Comparison of ENCODE assay signal across 26 mouse cellular contexts in the genomic region with DNA sequence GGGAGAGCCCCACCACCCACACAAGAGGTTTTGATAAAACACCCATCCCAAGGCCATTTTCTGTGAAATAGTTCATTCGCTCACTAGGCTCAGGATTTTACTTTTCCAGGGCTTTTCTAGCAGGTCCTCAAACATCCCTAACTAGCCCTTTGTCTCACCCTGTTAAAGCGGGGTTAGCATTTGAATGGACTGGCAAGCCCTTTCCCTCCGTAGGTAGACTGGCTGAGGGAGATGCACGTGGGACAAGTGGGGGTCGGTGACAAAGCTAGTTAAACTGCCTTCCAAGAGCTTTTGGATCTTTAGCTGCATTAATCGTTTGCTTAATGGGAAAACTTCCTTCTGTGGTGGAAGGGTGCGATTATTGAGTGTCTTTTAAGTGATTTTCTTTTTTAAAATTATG. TPM values are rescaled to one million over a fixed set of nuclear protein-coding genes. Genes with fewer than 3 reads are reported as not detected.
DNase-seq lines count a peak whose midpoint lies in the region; ATAC-seq lines count a peak whose summit lies in the region.
"Had no signal": no experiment of that assay in that cellular context is flagged by ENCODE, and none has a peak within 500 bp of the region (broad histone marks: within the 10 kb centered on the region; RNA-seq: fewer than 3 reads in every experiment).

No protein-coding gene starts in this region.

- no peak overlapping the region for H3K9ac ChIP-seq in forebrain, embryonic 14.5 days (ENCODE audit: low read length)
- no peak overlapping the region for H3K9ac ChIP-seq in neural tube, embryonic 11.5 days (ENCODE audit: low read length)
- H3K9ac ChIP-seq in limb, embryonic 12.5 days (replicated peaks), result no peak overlapping the region
- H3K9ac ChIP-seq: heart, embryonic 12.5 days; kidney, embryonic 15.5 days; liver, embryonic 14.5 days; midbrain, embryonic 15.5 days had no signal

- DNase-seq in forebrain, embryonic 10.5 days (ENCODE audit: extremely low spot score, low spot score), result no peak
- DNase-seq in forebrain, embryonic 14.5 days (ENCODE audit: low spot score), result no peak
- no peak for DNase-seq in neural tube, embryonic 11.5 days (ENCODE audit: low spot score)
- DNase-seq in neural tube, embryonic 10.5 days (ENCODE audit: extremely low spot score, low spot score), result no peak
- DNase-seq in layer of hippocampus, adult 8-10 months (ENCODE audit: low spot score in 2 of 2), result no peak
- DNase-seq in urinary bladder, adult 18-20 months (ENCODE audit: low spot score in 2 of 2), result no peak
- DNase-seq: adrenal gland, postnatal 14 days; cerebellum, adult 9-11 months; gastrocnemius, postnatal 14 days; heart, adult 18-20 months; heart, postnatal 10 days; kidney, adult 11 months; layer of hippocampus, adult 9-11 months; left cerebral cortex, postnatal 4 days had no signal

- H3K4me3 ChIP-seq in forebrain, embryonic 10.5 days, result peak overlapping the region; percentile 51; the same call in 1 of the 2 replicates
- H3K4me3 ChIP-seq in forebrain, embryonic 14.5 days (ENCODE audit: low read depth, low read length), result no peak overlapping the region
- H3K4me3 ChIP-seq in neural tube, embryonic 11.5 days (ENCODE audit: low read depth, low read length), result peak overlapping the region; percentile 10; the same call in 1 of the 2 replicates
- peak overlapping the region; percentile 40 for H3K4me3 ChIP-seq in limb, embryonic 12.5 days (replicated peaks)
- H3K4me3 ChIP-seq: heart, embryonic 12.5 days; kidney, embryonic 15.5 days; midbrain, embryonic 15.5 days had no signal

- H3K27ac ChIP-seq in forebrain, embryonic 10.5 days, result no peak overlapping the region
- H3K27ac ChIP-seq in forebrain, embryonic 14.5 days (ENCODE audit: low read depth, low read length), result no peak overlapping the region
- no peak overlapping the region for H3K27ac ChIP-seq in neural tube, embryonic 11.5 days (ENCODE audit: low read depth, low read length)
- no peak overlapping the region for H3K27ac ChIP-seq in limb, embryonic 12.5 days
- H3K27ac ChIP-seq: hindbrain, postnatal 0 days; kidney, embryonic 15.5 days; liver, embryonic 14.5 days; macrophage; midbrain, embryonic 15.5 days had no signal

- no peak for ATAC-seq in forebrain, embryonic 14.5 days
- no peak for ATAC-seq in neural tube, embryonic 11.5 days (ENCODE audit: insufficient read depth, low FRiP score, low TSS enrichment)
- ATAC-seq in limb, embryonic 12.5 days (ENCODE audit: insufficient number of reproducible peaks, insufficient read depth, low FRiP score, low TSS enrichment, low read depth), result no peak
- no peak for ATAC-seq in activated CD4-positive, CD25-positive, alpha-beta regulatory T cell, adult 4 months
- ATAC-seq: forebrain, embryonic 16.5 days; hindbrain, postnatal 0 days; lung, postnatal 0 days; midbrain, embryonic 15.5 days had no signal

- H3K4me2 ChIP-seq in forebrain, embryonic 14.5 days (ENCODE audit: low read length), result no peak overlapping the region
- H3K4me2 ChIP-seq in neural tube, embryonic 11.5 days (ENCODE audit: low read depth), result no peak overlapping the region
- peak overlapping the region; percentile 19; the same call in 1 of the 2 replicates for H3K4me2 ChIP-seq in limb, embryonic 12.5 days
- H3K4me2 ChIP-seq: heart, embryonic 12.5 days; kidney, embryonic 15.5 days; midbrain, embryonic 15.5 days had no signal

- peaks cover 39% of the 10 kb centered on the region for H3K9me3 ChIP-seq in forebrain, embryonic 10.5 days
- peaks cover 20% of the 10 kb centered on the region; the same call in 1 of the 2 replicates for H3K9me3 ChIP-seq in forebrain, embryonic 14.5 days (replicated peaks; ENCODE audit: control insufficient read depth, low read length)
- peaks cover 18% of the 10 kb centered on the region for H3K9me3 ChIP-seq in neural tube, embryonic 11.5 days (ENCODE audit: control insufficient read depth, low read length)
- H3K9me3 ChIP-seq in limb, embryonic 12.5 days, result peaks cover 33% of the 10 kb centered on the region

- peaks cover 92% of the 10 kb centered on the region for H3K4me1 ChIP-seq in forebrain, embryonic 10.5 days
- peaks cover 3% of the 10 kb centered on the region; the same call in 1 of the 2 replicates for H3K4me1 ChIP-seq in forebrain, embryonic 14.5 days (ENCODE audit: control insufficient read depth, insufficient read depth, low read length)
- peaks cover 5% of the 10 kb centered on the region for H3K4me1 ChIP-seq in neural tube, embryonic 11.5 days (ENCODE audit: control insufficient read depth, insufficient read depth, low read length)
- H3K4me1 ChIP-seq in limb, embryonic 12.5 days (replicated peaks), result peaks cover 33% of the 10 kb centered on the region

- WGBS in forebrain, embryonic 10.5 days, result 27% methylated on average over 7 of the region's 7 CpGs
- 32% methylated on average over 7 of the region's 7 CpGs for WGBS in forebrain, embryonic 14.5 days
- WGBS in neural tube, embryonic 11.5 days, result 33% methylated on average over 7 of the region's 7 CpGs
- 39% methylated on average over 7 of the region's 7 CpGs for WGBS in limb, embryonic 12.5 days

- H3K27me3 ChIP-seq in forebrain, embryonic 10.5 days (ENCODE audit: poor library complexity, severe bottlenecking), result peaks cover 64% of the 10 kb centered on the region
- H3K27me3 ChIP-seq in forebrain, embryonic 14.5 days (replicated peaks; ENCODE audit: control insufficient read depth, insufficient read depth, low read length), result peaks cover 34% of the 10 kb centered on the region
- peaks cover 32% of the 10 kb centered on the region for H3K27me3 ChIP-seq in neural tube, embryonic 11.5 days (ENCODE audit: control insufficient read depth, insufficient read depth, low read length)
- H3K27me3 ChIP-seq in limb, embryonic 12.5 days, result peaks cover 60% of the 10 kb centered on the region

- peaks cover 95% of the 10 kb centered on the region for H3K36me3 ChIP-seq in forebrain, embryonic 10.5 days (replicated peaks)
- peaks cover 43% of the 10 kb centered on the region for H3K36me3 ChIP-seq in forebrain, embryonic 14.5 days (ENCODE audit: control insufficient read depth, insufficient read depth, low read length)
- peaks cover 25% of the 10 kb centered on the region for H3K36me3 ChIP-seq in neural tube, embryonic 11.5 days (ENCODE audit: control insufficient read depth, insufficient read depth, low read length)
- H3K36me3 ChIP-seq in limb, embryonic 12.5 days, result peaks cover 69% of the 10 kb centered on the region

RNA-seq across cellular contexts. Expression of gene Gnas, which starts 3.8 kb away (rescaled TPM):
- 880 and 928 TPM in 2 replicates for polyA plus RNA-seq in forebrain, embryonic 10.5 days (2016; fragmentation: Nextera tagmentation; extraction: Ambion mirVana)
- 966 and 1,076 TPM in 2 replicates for polyA plus RNA-seq in forebrain, embryonic 14.5 days (2014; fragmentation: Nextera tagmentation; extraction: Ambion mirVana)
- polyA plus RNA-seq in neural tube, embryonic 11.5 days (2014; fragmentation: Nextera tagmentation; extraction: Ambion mirVana), result 1,351 and 1,381 TPM in 2 replicates
- 1,822 and 1,905 TPM in 2 replicates for polyA plus RNA-seq in limb, embryonic 12.5 days (2016; fragmentation: Nextera tagmentation; extraction: Ambion mirVana)
- 1,000 to 10,000 TPM; 1,786 to 1,958 (median 1,837) TPM for total RNA-seq in layer of hippocampus, adult 8-10 months (2022)
- 100 to 1,000 TPM; 102 to 126 TPM for polyA plus RNA-seq in activated CD4-positive, CD25-positive, alpha-beta regulatory T cell, adult 4 months (2017; shearing (Covaris generic))

RNA-seq across cellular contexts. Expression of gene Gm20721, which starts 58.6 kb away (rescaled TPM):
- polyA plus RNA-seq in forebrain, embryonic 10.5 days (2016; fragmentation: Nextera tagmentation; extraction: Ambion mirVana), result 5.9 and 8.1 TPM in 2 replicates
- polyA plus RNA-seq in forebrain, embryonic 14.5 days (2014; fragmentation: Nextera tagmentation; extraction: Ambion mirVana), result 5.9 and 6.3 TPM in 2 replicates
- polyA plus RNA-seq in neural tube, embryonic 11.5 days (2014; fragmentation: Nextera tagmentation; extraction: Ambion mirVana), result 8.1 and 9.1 TPM in 2 replicates
- polyA plus RNA-seq in limb, embryonic 12.5 days (2016; fragmentation: Nextera tagmentation; extraction: Ambion mirVana), result 19.9 and 22.9 TPM in 2 replicates
- total RNA-seq in layer of hippocampus, adult 8-10 months (2022), result 1 to 10 TPM; 1.2 to 2.9 (median 1.8) TPM
- under 1 TPM in 1 of 2 experiments, not detected in 1; 0.40 TPM for polyA plus RNA-seq in activated CD4-positive, CD25-positive, alpha-beta regulatory T cell, adult 4 months (2017; shearing (Covaris generic))
- total RNA-seq: hindbrain, postnatal 0 days had no signal
- polyA plus RNA-seq: small intestine, adult 2 months; urinary bladder, adult 2 months had no signal
